Mouse (Mus musculus) gastrocnemius, adult 18-20 months (tissue): ENCODE measurements around the gene Dbx1. TPM values are rescaled to one million over a fixed set of nuclear protein-coding genes. Genes with fewer than 3 reads are reported as not detected.

Source experiments
- total RNA-seq, 2 experiments: library from RNA; stranded (reverse); gene quantifications; 2 replicates each; pipeline ENCODE4 v1.2.3; 2021

The Dbx1 gene
- total RNA-seq, 2 experiments from 2014 or later = not detected

Other genes with a start within 250 kb of the Dbx1 start
- gene Htatip2, start 122.3 kb upstream of the Dbx1 start, total RNA-seq = 1 to 10 TPM; 6.8 to 8.7 TPM
- gene Prmt3, start 141.5 kb upstream of the Dbx1 start, total RNA-seq = 10 to 100 TPM; 11.2 to 13.2 TPM